Mouse (Mus musculus): ENCODE results near the gene Prp2. TPM values are rescaled to one million over a fixed set of nuclear protein-coding genes. Genes with fewer than 3 reads are reported as not detected.
A peak's percentile ranks its signal among the peaks of the same experiment; 100 is the strongest.
"Not testable (repeated sequence)": the region's sequence is repeated elsewhere in the genome, so short reads cannot be mapped to it uniquely, and the experiment has no call there.

Gene Prp2
- total RNA-seq (2012; rRNA removed), result not detected in 2 replicates
- not detected in 2 replicates for total RNA-seq (2014; rRNA removed)
- not detected in 2 replicates for polyA plus RNA-seq (2012; ENCODE audit: insufficient read length, low read depth)

DNA sequence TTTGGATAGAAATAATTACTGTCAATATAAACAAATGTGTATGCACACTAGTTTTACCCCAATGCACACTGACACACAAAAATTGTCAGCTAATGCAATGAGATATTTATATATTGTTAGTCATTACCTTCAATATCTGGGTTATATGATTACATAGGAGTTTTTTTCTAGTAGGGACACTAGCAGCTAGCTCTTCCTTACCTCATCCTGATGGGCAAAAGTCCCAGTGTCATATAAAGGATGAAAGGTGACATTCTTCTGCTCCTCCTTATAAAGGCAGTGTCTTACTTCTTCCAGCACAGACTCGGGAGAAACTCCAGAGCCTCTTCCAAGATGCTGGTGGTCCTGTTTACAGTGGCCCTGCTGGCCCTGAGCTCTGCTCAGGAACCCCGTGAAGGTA, at the start of gene Prp2:
TSS of gene Prp2 (plus strand) at position 301 of the 400 bp plus-strand sequence.
- H3K9me3 ChIP-seq (replicated peaks; ENCODE audit: low read length); dilution Hi-C loops (cut with MboI; ENCODE audit: extremely low pct_ligation_motif_present, extremely low pct_unique_long_range_greater_than_20kb, low sequenced_read_pairs); H3K79me2 ChIP-seq (replicated peaks; ENCODE audit: control insufficient read depth, extremely low read depth, insufficient read depth, poor library complexity, severe bottlenecking); H3K27ac ChIP-seq (ENCODE audit: insufficient read depth, low read depth); H3K4me3 ChIP-seq (replicated peaks in 1 of 3; ENCODE audit: low read depth in 2 of 3, low read length in 2 of 3, poor library complexity in 1 of 3); H3K27me3 ChIP-seq (replicated peaks); H3K4me2 ChIP-seq (ENCODE audit: insufficient read depth, low read depth, poor library complexity, severe bottlenecking); H3K36me3 ChIP-seq (replicated peaks in 1 of 2; ENCODE audit: control insufficient read depth in 1 of 2, insufficient read depth in 1 of 2, low read length in 1 of 2); H3K9ac ChIP-seq (ENCODE audit: insufficient read depth, low read depth); H3K4me1 ChIP-seq (ENCODE audit: control insufficient read depth in 1 of 2, insufficient read depth in 2 of 2); in situ Hi-C loops (cut with MboI; ENCODE audit: low pct_ligation_motif_present, low pct_unique_long_range_greater_than_20kb, low sequenced_read_pairs); DNase-seq (ENCODE audit: extremely low read depth): not testable (repeated sequence)

- DNase-seq (ENCODE audit: extremely low read depth); H3K27me3 ChIP-seq (replicated peaks); H3K4me3 ChIP-seq (replicated peaks in 1 of 3; ENCODE audit: low read depth in 2 of 3, low read length in 2 of 3, poor library complexity in 1 of 3); H3K27ac ChIP-seq (ENCODE audit: insufficient read depth, low read depth); in situ Hi-C loops (cut with MboI; ENCODE audit: low pct_ligation_motif_present, low pct_unique_long_range_greater_than_20kb, low sequenced_read_pairs); H3K9me3 ChIP-seq (replicated peaks; ENCODE audit: low read length); H3K79me2 ChIP-seq (replicated peaks; ENCODE audit: control insufficient read depth, extremely low read depth, insufficient read depth, poor library complexity, severe bottlenecking); H3K9ac ChIP-seq (ENCODE audit: insufficient read depth, low read depth); H3K4me2 ChIP-seq (ENCODE audit: insufficient read depth, low read depth, poor library complexity, severe bottlenecking); H3K36me3 ChIP-seq (replicated peaks in 1 of 2; ENCODE audit: control insufficient read depth in 1 of 2, insufficient read depth in 1 of 2, low read length in 1 of 2); H3K4me1 ChIP-seq (ENCODE audit: control insufficient read depth in 1 of 2, insufficient read depth in 2 of 2); dilution Hi-C loops (cut with MboI; ENCODE audit: extremely low pct_ligation_motif_present, extremely low pct_unique_long_range_greater_than_20kb, low sequenced_read_pairs): not testable (repeated sequence)
Observed at GRCm38 (mm10) chr6:132569509-132569908, 26.2 kb upstream of the Prp2 start, which contains the start of gene Prh1. TSS of gene Prh1 (plus strand) at chr6:132569809.

GRCm38 (mm10) chr6:132649399-132649798, 53.7 kb downstream of the Prp2 start:
- in situ Hi-C loops (cut with MboI; ENCODE audit: low pct_ligation_motif_present, low pct_unique_long_range_greater_than_20kb, low sequenced_read_pairs) (no loop called here), dilution Hi-C loops (cut with MboI; ENCODE audit: extremely low pct_ligation_motif_present, extremely low pct_unique_long_range_greater_than_20kb, low sequenced_read_pairs) (no loop called here)
- no peaks in the 10 kb centered on the region for H3K4me1 ChIP-seq (ENCODE audit: control insufficient read depth in 1 of 2, insufficient read depth in 2 of 2)
- no peak overlapping the region for H3K9ac ChIP-seq (ENCODE audit: insufficient read depth, low read depth)
- no peaks in the 10 kb centered on the region for H3K79me2 ChIP-seq (replicated peaks; ENCODE audit: control insufficient read depth, extremely low read depth, insufficient read depth, poor library complexity, severe bottlenecking)
- no peak for TF ChIP-seq MAFK (IDR thresholded peaks at IDR 0.05; ENCODE audit: insufficient replicate concordance, low read length)
- no peak for TF ChIP-seq ZMIZ1 (IDR thresholded peaks at IDR 0.05; ENCODE audit: low read depth, low read length)
- no peak for TF ChIP-seq MAX (IDR thresholded peaks at IDR 0.05; ENCODE audit: low read length)
- no peak for TF ChIP-seq KAT2A (IDR thresholded peaks at IDR 0.05; ENCODE audit: insufficient replicate concordance, low read length)
- TF ChIP-seq MYC (IDR thresholded peaks at IDR 0.05; ENCODE audit: low read depth, low read length), result no peak
- peak; percentile 11 to 39; a peak in 2 of 4 replicates for TF ChIP-seq CTCF (conservative IDR thresholded peaks at IDR 0.05 in 1 of 2, IDR thresholded peaks at IDR 0.05 in 1 of 2; ENCODE audit: low read depth in 2 of 2, low read length in 2 of 2)
- TF ChIP-seq MAZ (IDR thresholded peaks at IDR 0.05; ENCODE audit: low read depth, low read length), result no peak
- TF ChIP-seq NRF1 (IDR thresholded peaks at IDR 0.05; ENCODE audit: low read depth, low read length), result no peak
- no peak for TF ChIP-seq SIN3A (IDR thresholded peaks at IDR 0.05; ENCODE audit: low read length)
- TF ChIP-seq RAD21 (IDR thresholded peaks at IDR 0.05; ENCODE audit: low read depth, low read length), result peak; percentile 32
- TF ChIP-seq EP300 (IDR thresholded peaks at IDR 0.05; ENCODE audit: low read length), result no peak
- no peak overlapping the region for H3K4me3 ChIP-seq (replicated peaks in 1 of 3; ENCODE audit: low read depth in 2 of 3, low read length in 2 of 3, poor library complexity in 1 of 3)
- peaks cover 5% of the 10 kb centered on the region for H3K9me3 ChIP-seq (replicated peaks; ENCODE audit: low read length)
- H3K27ac ChIP-seq (ENCODE audit: insufficient read depth, low read depth), result no peak overlapping the region
- no peak overlapping the region for H3K4me2 ChIP-seq (ENCODE audit: insufficient read depth, low read depth, poor library complexity, severe bottlenecking)
- DNase-seq (ENCODE audit: extremely low read depth), result peak; percentile 10
- no peaks in the 10 kb centered on the region for H3K36me3 ChIP-seq (replicated peaks in 1 of 2; ENCODE audit: control insufficient read depth in 1 of 2, insufficient read depth in 1 of 2, low read length in 1 of 2)
- no peaks in the 10 kb centered on the region for H3K27me3 ChIP-seq (replicated peaks)

Other genes with a start within 250 kb of the Prp2 start
- gene Gm8882, start 231.8 kb upstream of the Prp2 start, total RNA-seq (2012; rRNA removed), result not detected in 2 replicates
- not detected in 2 replicates for gene Gm8882, start 231.8 kb upstream of the Prp2 start, total RNA-seq (2014; rRNA removed)
- not detected in 2 replicates for gene Gm8882, start 231.8 kb upstream of the Prp2 start, polyA plus RNA-seq (2012; ENCODE audit: insufficient read length, low read depth)
- not detected in 2 replicates for gene Prh1, start 26.1 kb upstream of the Prp2 start, total RNA-seq (2012; rRNA removed)
- not detected in 2 replicates for gene Prh1, start 26.1 kb upstream of the Prp2 start, total RNA-seq (2014; rRNA removed)
- not detected in 2 replicates for gene Prh1, start 26.1 kb upstream of the Prp2 start, polyA plus RNA-seq (2012; ENCODE audit: insufficient read length, low read depth)
- gene A630073D07Rik, start 55.6 kb downstream of the Prp2 start, total RNA-seq (2012; rRNA removed), result not detected in 2 replicates
- not detected in 2 replicates for gene A630073D07Rik, start 55.6 kb downstream of the Prp2 start, total RNA-seq (2014; rRNA removed)
- gene A630073D07Rik, start 55.6 kb downstream of the Prp2 start, polyA plus RNA-seq (2012; ENCODE audit: insufficient read length, low read depth), result not detected in 2 replicates
- not detected in 2 replicates for gene Tas2r120, start 61.0 kb downstream of the Prp2 start, total RNA-seq (2012; rRNA removed)
- not detected in 2 replicates for gene Tas2r120, start 61.0 kb downstream of the Prp2 start, total RNA-seq (2014; rRNA removed)
- not detected in 2 replicates for gene Tas2r120, start 61.0 kb downstream of the Prp2 start, polyA plus RNA-seq (2012; ENCODE audit: insufficient read length, low read depth)
- gene Tas2r121, start 105.1 kb downstream of the Prp2 start, total RNA-seq (2012; rRNA removed), result not detected in 2 replicates
- not detected in 2 replicates for gene Tas2r121, start 105.1 kb downstream of the Prp2 start, total RNA-seq (2014; rRNA removed)
- not detected in 2 replicates for gene Tas2r121, start 105.1 kb downstream of the Prp2 start, polyA plus RNA-seq (2012; ENCODE audit: insufficient read length, low read depth)
- not detected in 2 replicates for gene Tas2r122, start 116.0 kb downstream of the Prp2 start, total RNA-seq (2012; rRNA removed)
- not detected in 2 replicates for gene Tas2r122, start 116.0 kb downstream of the Prp2 start, total RNA-seq (2014; rRNA removed)
- not detected in 2 replicates for gene Tas2r122, start 116.0 kb downstream of the Prp2 start, polyA plus RNA-seq (2012; ENCODE audit: insufficient read length, low read depth)
- gene Tas2r115, start 142.1 kb downstream of the Prp2 start, total RNA-seq (2012; rRNA removed), result not detected in 2 replicates
- not detected in 2 replicates for gene Tas2r115, start 142.1 kb downstream of the Prp2 start, total RNA-seq (2014; rRNA removed)
- not detected in 2 replicates for gene Tas2r115, start 142.1 kb downstream of the Prp2 start, polyA plus RNA-seq (2012; ENCODE audit: insufficient read length, low read depth)
- gene Tas2r124, start 158.8 kb downstream of the Prp2 start, total RNA-seq (2012; rRNA removed), result not detected in 2 replicates
- not detected in 2 replicates for gene Tas2r124, start 158.8 kb downstream of the Prp2 start, total RNA-seq (2014; rRNA removed)
- gene Tas2r124, start 158.8 kb downstream of the Prp2 start, polyA plus RNA-seq (2012; ENCODE audit: insufficient read length, low read depth), result not detected in 2 replicates
- not detected in 2 replicates for gene Tas2r102, start 166.2 kb downstream of the Prp2 start, total RNA-seq (2012; rRNA removed)
- not detected in 2 replicates for gene Tas2r102, start 166.2 kb downstream of the Prp2 start, total RNA-seq (2014; rRNA removed)
- gene Tas2r102, start 166.2 kb downstream of the Prp2 start, polyA plus RNA-seq (2012; ENCODE audit: insufficient read length, low read depth), result not detected in 2 replicates
- gene Tas2r136, start 182.2 kb downstream of the Prp2 start, total RNA-seq (2012; rRNA removed), result not detected in 2 replicates
- not detected in 2 replicates for gene Tas2r136, start 182.2 kb downstream of the Prp2 start, total RNA-seq (2014; rRNA removed)
- not detected in 2 replicates for gene Tas2r136, start 182.2 kb downstream of the Prp2 start, polyA plus RNA-seq (2012; ENCODE audit: insufficient read length, low read depth)
- not detected in 2 replicates for gene Tas2r117, start 206.9 kb downstream of the Prp2 start, total RNA-seq (2012; rRNA removed)
- not detected in 2 replicates for gene Tas2r117, start 206.9 kb downstream of the Prp2 start, total RNA-seq (2014; rRNA removed)
- not detected in 2 replicates for gene Tas2r117, start 206.9 kb downstream of the Prp2 start, polyA plus RNA-seq (2012; ENCODE audit: insufficient read length, low read depth)

All from CH12.LX (cell line).